Mouse (Mus musculus) liver, embryonic 14.5 days (tissue): Measurements from ENCODE around the gene Rfx2.

ENCODE experiments used
- CTCF ChIP-seq: IDR thresholded peaks from 2 replicates; pipeline ENCODE4 v1.5.1; 2016; ENCODE audit warnings: antibody characterized with exemption, low read depth, control low read depth
- EP300 ChIP-seq: IDR thresholded peaks from 2 replicates; pipeline ENCODE4 v1.6.1; 2016; ENCODE audit warnings: antibody characterized with exemption, low read depth

- TF ChIP-seq CTCF (no peak), EP300 (no peak)
These were observed 18.0 kb upstream of the Rfx2 start for GRCm38 (mm10) chr17:56848785-56849184.
